Mouse (Mus musculus): ENCODE measurements around the gene Otud7a. TPM values are rescaled to one million over a fixed set of nuclear protein-coding genes. Genes with fewer than 3 reads are reported as not detected.

The Otud7a gene
- polyA plus RNA-seq (2015; fragmentation: Nextera tagmentation; extraction: Ambion mirVana): 2.1 and 2.5 TPM in 2 replicates

DNA sequence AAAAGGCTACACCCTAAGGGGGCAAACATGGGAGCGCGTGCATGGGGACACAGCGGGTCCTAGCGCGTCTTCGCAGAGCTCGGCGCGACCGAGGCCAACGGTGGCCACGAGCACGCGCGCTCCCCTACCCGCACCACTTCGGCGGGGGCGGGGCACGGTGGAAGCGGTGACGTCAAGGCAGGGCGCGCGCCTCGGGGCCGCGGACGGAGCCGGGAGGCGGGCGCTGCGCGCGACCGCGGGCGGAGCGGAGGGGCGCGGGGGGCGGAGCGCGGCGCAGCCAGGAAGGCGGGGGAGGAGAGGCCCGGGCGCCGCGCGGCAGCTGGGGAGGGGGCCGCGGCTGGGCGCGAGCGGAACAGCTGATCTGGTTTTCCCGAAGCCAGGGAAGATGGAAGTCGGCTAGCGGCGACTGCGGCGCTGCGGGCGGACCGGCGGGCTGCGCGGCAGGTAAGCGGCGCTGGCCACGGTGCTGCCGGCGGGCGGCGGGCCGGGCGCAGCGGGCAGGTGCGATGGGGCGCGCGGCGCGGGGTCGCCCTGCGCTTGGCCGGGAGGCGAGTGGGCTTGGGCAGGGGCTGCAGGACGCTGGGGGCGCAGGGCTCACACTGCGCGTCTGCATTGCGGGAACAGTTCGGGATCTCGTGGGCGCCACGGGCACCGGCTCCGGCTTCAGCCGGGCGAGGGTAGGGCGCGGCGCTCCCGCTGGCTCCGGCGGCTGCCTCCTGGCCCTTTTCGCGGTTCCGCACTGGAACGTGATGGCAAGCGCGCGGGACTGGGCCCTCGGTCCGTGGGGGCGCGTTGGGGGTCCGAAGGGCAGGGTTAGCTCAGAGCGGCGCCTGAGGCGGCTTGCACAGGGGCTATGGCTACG is at the start of gene Otud7a:
Otud7a (plus strand) TSS at position 268 of the 862 bp plus-strand sequence.
- WGBS: under 1% methylated on average over 108 of the region's 123 CpGs
- Histone ChIP-seq H3K4me2 (ENCODE audit: low read length) (peak within 1 kb of the TSS; percentile 96), H3K9ac (replicated peaks; ENCODE audit: low read depth, low read length) (peak within 1 kb of the TSS; percentile 91), H3K4me3 (replicated peaks; ENCODE audit: low read length) (peak within 1 kb of the TSS; percentile 93), H3K27ac (ENCODE audit: low read length) (peak within 1 kb of the TSS; percentile 72), H3K27me3 (replicated peaks; ENCODE audit: control insufficient read depth, insufficient read depth, low read length) (no peaks in the 10 kb centered on the region), H3K4me1 (replicated peaks; ENCODE audit: control insufficient read depth, insufficient read depth, low read length) (peaks cover 12% of the 10 kb centered on the region), H3K36me3 (ENCODE audit: control insufficient read depth, insufficient read depth) (no peaks in the 10 kb centered on the region), H3K9me3 (ENCODE audit: control insufficient read depth, low read length) (no peaks in the 10 kb centered on the region)
- ATAC-seq: peak; percentile 94

DNA sequence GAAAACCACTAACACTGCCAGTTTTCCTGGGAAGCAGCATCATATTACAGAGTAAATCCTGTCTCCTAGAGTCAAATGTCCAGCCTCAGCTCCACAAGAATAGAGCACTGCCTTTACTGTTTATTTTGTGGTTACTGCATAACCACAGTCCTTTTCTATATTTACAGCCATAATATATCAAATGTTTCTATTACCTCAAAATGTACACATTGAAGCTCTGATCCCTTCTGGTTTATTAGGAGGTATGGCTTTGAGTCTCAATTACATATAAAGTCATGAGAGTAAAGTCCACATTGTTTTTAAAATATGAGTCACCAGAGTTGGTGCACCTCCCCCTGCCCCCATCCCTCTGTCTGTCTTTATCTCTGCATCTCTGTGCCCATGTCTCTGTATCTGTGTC is 38.6 kb upstream of the Otud7a start:
- no peak overlapping the region for H3K9ac ChIP-seq (replicated peaks; ENCODE audit: low read depth, low read length)
- no peak overlapping the region for H3K4me2 ChIP-seq (ENCODE audit: low read length)
- H3K4me1 ChIP-seq (replicated peaks; ENCODE audit: control insufficient read depth, insufficient read depth, low read length): no peaks in the 10 kb centered on the region
- H3K36me3 ChIP-seq (ENCODE audit: control insufficient read depth, insufficient read depth): no peaks in the 10 kb centered on the region
- ATAC-seq: no peak
- no peak overlapping the region for H3K27ac ChIP-seq (ENCODE audit: low read length)
- no peaks in the 10 kb centered on the region for H3K9me3 ChIP-seq (ENCODE audit: control insufficient read depth, low read length)
- H3K27me3 ChIP-seq (replicated peaks; ENCODE audit: control insufficient read depth, insufficient read depth, low read length): no peaks in the 10 kb centered on the region
- H3K4me3 ChIP-seq (replicated peaks; ENCODE audit: low read length): no peak overlapping the region

DNA sequence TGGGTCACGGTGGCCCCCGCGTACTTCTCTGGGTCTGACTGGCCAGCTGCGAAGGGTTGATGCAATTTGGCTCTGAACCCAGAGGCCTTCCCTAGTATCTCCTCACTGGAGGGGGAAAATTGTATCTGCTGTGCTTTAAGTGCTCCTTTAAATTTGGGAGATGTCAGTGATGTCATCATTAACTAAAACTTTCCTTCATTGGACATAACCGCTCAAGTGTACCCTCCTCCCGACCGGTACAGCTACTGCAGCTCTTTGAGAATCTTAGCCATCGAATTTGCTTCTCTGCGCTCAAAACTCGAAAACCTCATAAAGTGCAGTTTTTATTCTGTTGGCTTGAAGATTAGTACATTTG is 772 bp downstream of the Otud7a start:
- Histone ChIP-seq H3K9me3 (ENCODE audit: control insufficient read depth, low read length) (no peaks in the 10 kb centered on the region), H3K27ac (ENCODE audit: low read length) (peak overlapping the region; percentile 72)

DNA sequence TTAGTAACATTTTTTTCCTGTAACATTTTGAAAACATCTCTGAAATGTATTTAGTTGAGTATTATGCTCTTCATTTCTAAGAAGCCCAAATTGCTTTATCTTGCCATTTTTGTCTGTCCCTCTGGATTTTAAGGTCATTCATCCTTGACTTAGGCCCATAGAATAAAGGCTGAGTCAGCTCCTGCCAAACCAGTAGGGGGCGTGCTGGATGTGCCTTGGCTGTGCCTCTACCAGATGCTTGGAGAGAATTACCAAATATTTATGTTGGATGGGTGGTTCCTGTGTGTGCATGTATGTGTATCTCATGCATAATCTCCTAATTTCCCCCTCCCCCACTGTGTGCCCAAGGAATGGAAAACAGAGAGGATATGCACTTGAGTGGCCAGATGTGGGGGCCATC is 2.4 kb downstream of the Otud7a start:
- peaks cover 12% of the 10 kb centered on the region for H3K4me1 ChIP-seq (replicated peaks; ENCODE audit: control insufficient read depth, insufficient read depth, low read length)

More for the DNA sequence above, 772 bp downstream of the Otud7a start:
- H3K4me2 ChIP-seq (ENCODE audit: low read length): peak overlapping the region; percentile 96
- peaks cover 12% of the 10 kb centered on the region for H3K4me1 ChIP-seq (replicated peaks; ENCODE audit: control insufficient read depth, insufficient read depth, low read length)
- 17% methylated on average over 10 of the region's 10 CpGs for WGBS
- H3K27me3 ChIP-seq (replicated peaks; ENCODE audit: control insufficient read depth, insufficient read depth, low read length): no peaks in the 10 kb centered on the region
- peak overlapping the region; percentile 93 for H3K4me3 ChIP-seq (replicated peaks; ENCODE audit: low read length)
- H3K9ac ChIP-seq (replicated peaks; ENCODE audit: low read depth, low read length): peak overlapping the region; percentile 91
- peak; percentile 34 for ATAC-seq
- H3K36me3 ChIP-seq (ENCODE audit: control insufficient read depth, insufficient read depth): no peaks in the 10 kb centered on the region

DNA sequence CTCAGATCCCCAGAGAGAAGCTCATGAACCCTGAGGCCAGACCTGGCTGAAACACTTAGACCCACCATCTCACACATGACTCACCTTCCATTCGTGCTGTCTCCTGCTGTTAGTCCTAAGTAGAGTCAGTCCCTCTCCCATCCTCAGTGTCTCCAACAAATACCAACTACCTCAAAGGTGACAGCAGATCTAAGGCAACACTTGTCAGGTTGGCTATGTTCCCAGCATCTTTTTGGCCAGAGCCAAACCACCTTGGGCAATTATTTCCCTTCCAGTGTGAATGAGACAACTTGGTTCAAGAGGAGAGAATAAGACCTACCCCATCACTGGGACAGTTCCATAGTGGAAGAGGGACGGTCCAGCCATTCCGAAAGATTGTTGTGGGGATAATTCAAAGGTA is 10.7 kb downstream of the Otud7a start:
- no peaks in the 10 kb centered on the region for H3K36me3 ChIP-seq (ENCODE audit: control insufficient read depth, insufficient read depth)
- H3K9me3 ChIP-seq (ENCODE audit: control insufficient read depth, low read length): no peaks in the 10 kb centered on the region
- WGBS: 84% methylated on average over 3 of the region's 3 CpGs
- ATAC-seq: no peak
- H3K4me3 ChIP-seq (replicated peaks; ENCODE audit: low read length): no peak overlapping the region
- H3K4me1 ChIP-seq (replicated peaks; ENCODE audit: control insufficient read depth, insufficient read depth, low read length): no peaks in the 10 kb centered on the region
- no peak overlapping the region for H3K4me2 ChIP-seq (ENCODE audit: low read length)
- no peak overlapping the region for H3K27ac ChIP-seq (ENCODE audit: low read length)
- no peak overlapping the region for H3K9ac ChIP-seq (replicated peaks; ENCODE audit: low read depth, low read length)
- H3K27me3 ChIP-seq (replicated peaks; ENCODE audit: control insufficient read depth, insufficient read depth, low read length): no peaks in the 10 kb centered on the region

More for the DNA sequence above, 2.4 kb downstream of the Otud7a start:
- Histone ChIP-seq H3K4me3 (replicated peaks; ENCODE audit: low read length) (no peak overlapping the region), H3K9me3 (ENCODE audit: control insufficient read depth, low read length) (no peaks in the 10 kb centered on the region), H3K27me3 (replicated peaks; ENCODE audit: control insufficient read depth, insufficient read depth, low read length) (no peaks in the 10 kb centered on the region), H3K9ac (replicated peaks; ENCODE audit: low read depth, low read length) (no peak overlapping the region), H3K27ac (ENCODE audit: low read length) (no peak overlapping the region), H3K36me3 (ENCODE audit: control insufficient read depth, insufficient read depth) (no peaks in the 10 kb centered on the region), H3K4me2 (ENCODE audit: low read length) (no peak overlapping the region)
- 35% methylated on average over 1 of the region's 1 CpGs for WGBS
- ATAC-seq: no peak

DNA sequence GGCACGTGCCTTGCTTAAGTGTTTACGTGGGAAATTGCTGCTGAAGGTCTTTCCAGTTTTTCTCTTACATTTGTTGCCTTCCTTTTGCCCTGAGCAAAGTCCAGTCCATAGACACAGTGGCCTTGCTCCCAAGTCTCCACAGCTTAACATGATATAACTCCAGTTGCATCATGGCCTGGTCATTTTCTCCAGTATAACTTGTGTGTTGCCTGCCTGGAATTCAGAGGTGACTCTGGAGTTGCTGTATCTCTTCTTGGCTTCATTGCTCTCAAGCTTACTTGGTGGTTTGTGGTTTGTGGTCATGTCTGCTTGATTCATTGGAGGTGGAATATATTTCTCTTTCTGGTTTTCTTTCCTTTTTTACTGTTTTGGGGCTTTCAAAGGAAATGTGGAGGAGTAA is 17.7 kb downstream of the Otud7a start:
- no peak overlapping the region for H3K9ac ChIP-seq (replicated peaks; ENCODE audit: low read depth, low read length)
- H3K27ac ChIP-seq (ENCODE audit: low read length): no peak overlapping the region
- H3K4me3 ChIP-seq (replicated peaks; ENCODE audit: low read length): no peak overlapping the region
- no peaks in the 10 kb centered on the region for H3K4me1 ChIP-seq (replicated peaks; ENCODE audit: control insufficient read depth, insufficient read depth, low read length)
- peaks cover 2% of the 10 kb centered on the region; the same call in 1 of the 2 replicates for H3K36me3 ChIP-seq (ENCODE audit: control insufficient read depth, insufficient read depth)
- ATAC-seq: no peak
- WGBS: 78% methylated on average over 2 of the region's 2 CpGs
- H3K4me2 ChIP-seq (ENCODE audit: low read length): no peak overlapping the region
- peaks cover 3% of the 10 kb centered on the region; the same call in 1 of the 2 replicates for H3K9me3 ChIP-seq (ENCODE audit: control insufficient read depth, low read length)
- no peaks in the 10 kb centered on the region for H3K27me3 ChIP-seq (replicated peaks; ENCODE audit: control insufficient read depth, insufficient read depth, low read length)

DNA sequence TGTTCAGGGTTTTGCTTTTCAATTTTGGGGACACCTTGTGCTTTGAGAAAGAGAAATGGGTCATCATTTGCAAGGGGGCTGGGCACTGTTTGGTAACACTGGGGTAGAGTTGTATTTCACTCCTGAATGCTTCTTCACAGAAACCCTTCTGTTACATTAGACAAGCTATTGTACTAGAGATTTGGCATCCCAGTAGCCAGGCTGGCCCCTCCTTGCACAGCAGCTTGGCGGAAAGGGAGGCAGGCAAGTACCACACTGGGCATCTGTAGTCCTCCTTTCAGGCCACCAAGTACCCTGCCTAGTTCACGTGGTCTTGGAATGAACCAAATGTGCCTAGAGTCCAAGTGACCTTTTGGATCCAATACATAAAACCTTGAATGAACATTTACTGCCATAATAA is 18.1 kb downstream of the Otud7a start:
- Histone ChIP-seq H3K36me3 (ENCODE audit: control insufficient read depth, insufficient read depth) (peaks cover 2% of the 10 kb centered on the region; the same call in 1 of the 2 replicates), H3K4me2 (ENCODE audit: low read length) (no peak overlapping the region), H3K4me3 (replicated peaks; ENCODE audit: low read length) (no peak overlapping the region), H3K27ac (ENCODE audit: low read length) (no peak overlapping the region), H3K27me3 (replicated peaks; ENCODE audit: control insufficient read depth, insufficient read depth, low read length) (no peaks in the 10 kb centered on the region), H3K9me3 (ENCODE audit: control insufficient read depth, low read length) (peaks cover 3% of the 10 kb centered on the region; the same call in 1 of the 2 replicates), H3K4me1 (replicated peaks; ENCODE audit: control insufficient read depth, insufficient read depth, low read length) (no peaks in the 10 kb centered on the region), H3K9ac (replicated peaks; ENCODE audit: low read depth, low read length) (no peak overlapping the region)
- WGBS: 66% methylated on average over 2 of the region's 2 CpGs
- no peak for ATAC-seq

DNA sequence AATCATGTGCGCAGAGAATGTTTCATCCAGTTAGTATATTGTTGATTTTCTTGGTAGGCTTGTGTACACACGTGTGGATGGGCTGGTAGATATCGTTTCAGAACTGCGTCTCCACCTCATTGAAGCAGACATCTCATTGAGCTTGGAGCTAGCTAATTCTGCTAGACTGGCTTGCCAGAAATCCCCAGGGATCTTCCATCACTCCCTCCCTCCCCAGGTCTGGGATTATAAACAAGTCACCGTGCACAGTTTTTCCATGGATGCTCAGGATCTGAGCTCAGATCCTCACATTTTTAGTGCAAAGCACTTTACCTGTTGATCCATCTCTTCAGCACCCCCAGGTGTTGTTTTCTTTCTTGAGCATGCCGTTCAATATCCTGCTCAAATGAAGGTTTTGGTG is 22.2 kb downstream of the Otud7a start:
- Histone ChIP-seq H3K36me3 (ENCODE audit: control insufficient read depth, insufficient read depth) (peaks cover 2% of the 10 kb centered on the region; the same call in 1 of the 2 replicates), H3K4me3 (replicated peaks; ENCODE audit: low read length) (no peak overlapping the region), H3K9ac (replicated peaks; ENCODE audit: low read depth, low read length) (no peak overlapping the region), H3K27ac (ENCODE audit: low read length) (no peak overlapping the region), H3K4me1 (replicated peaks; ENCODE audit: control insufficient read depth, insufficient read depth, low read length) (no peaks in the 10 kb centered on the region), H3K4me2 (ENCODE audit: low read length) (no peak overlapping the region), H3K27me3 (replicated peaks; ENCODE audit: control insufficient read depth, insufficient read depth, low read length) (no peaks in the 10 kb centered on the region), H3K9me3 (ENCODE audit: control insufficient read depth, low read length) (no peaks in the 10 kb centered on the region)
- WGBS: 91% methylated on average over 6 of the region's 6 CpGs
- ATAC-seq: no peak

DNA sequence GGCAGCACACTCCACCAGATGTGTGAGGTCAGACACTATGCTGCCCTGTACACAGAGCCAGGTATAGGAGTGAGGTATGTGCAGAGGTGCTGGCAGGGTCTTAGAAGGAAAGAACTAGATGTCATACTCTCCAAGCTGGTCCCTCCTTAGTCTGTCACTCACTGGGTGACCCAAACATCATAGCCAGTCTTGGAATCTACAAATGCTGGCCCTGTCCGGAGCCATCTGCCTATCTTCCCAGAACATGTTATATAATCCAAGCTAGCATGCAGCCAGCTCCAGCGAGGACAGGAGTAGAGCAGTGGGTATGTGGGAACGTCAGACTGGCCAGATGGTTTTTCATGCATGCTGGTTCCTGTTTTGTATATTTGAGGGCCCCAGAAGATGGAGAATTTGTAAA is 23.7 kb downstream of the Otud7a start:
- H3K36me3 ChIP-seq (ENCODE audit: control insufficient read depth, insufficient read depth): no peaks in the 10 kb centered on the region
- no peak overlapping the region for H3K4me3 ChIP-seq (replicated peaks; ENCODE audit: low read length)
- no peak for ATAC-seq
- H3K9ac ChIP-seq (replicated peaks; ENCODE audit: low read depth, low read length): no peak overlapping the region
- no peak overlapping the region for H3K27ac ChIP-seq (ENCODE audit: low read length)
- H3K4me2 ChIP-seq (ENCODE audit: low read length): no peak overlapping the region
- no peaks in the 10 kb centered on the region for H3K9me3 ChIP-seq (ENCODE audit: control insufficient read depth, low read length)
- 89% methylated on average over 3 of the region's 3 CpGs for WGBS
- no peaks in the 10 kb centered on the region for H3K27me3 ChIP-seq (replicated peaks; ENCODE audit: control insufficient read depth, insufficient read depth, low read length)
- no peaks in the 10 kb centered on the region for H3K4me1 ChIP-seq (replicated peaks; ENCODE audit: control insufficient read depth, insufficient read depth, low read length)

Data from forebrain, embryonic 16.5 days (tissue).